Mouse (Mus musculus): Measurements from ENCODE around the gene Dhx35.

Gene Dhx35

DNA sequence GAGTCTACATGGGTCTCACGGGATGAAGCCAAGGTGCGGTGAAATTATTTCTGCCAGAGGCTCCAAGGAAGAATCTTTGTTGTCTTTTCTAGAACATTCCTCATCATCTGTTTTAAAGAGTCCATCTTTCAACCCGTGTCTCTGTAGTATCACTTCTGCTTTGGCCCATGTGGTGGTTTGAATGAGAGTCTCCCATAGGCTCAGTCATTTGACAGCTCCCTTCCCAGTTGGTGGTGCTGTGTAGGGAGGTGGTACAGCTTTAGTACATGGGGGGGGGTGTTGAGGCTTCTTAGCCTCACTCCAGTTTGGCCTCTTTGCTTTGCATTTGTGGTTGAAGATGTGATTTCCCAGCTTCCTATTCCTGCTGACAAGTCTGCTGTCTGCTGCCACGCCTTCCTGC lies 96.7 kb downstream of the Dhx35 start:
- peak; percentile 21 for DNase-seq (ENCODE audit: low read depth, low spot score)
- no peaks in the 10 kb centered on the region for H3K27me3 ChIP-seq (ENCODE audit: control insufficient read depth, insufficient read depth, low read length, poor library complexity, severe bottlenecking)
- no peaks in the 10 kb centered on the region for H3K36me3 ChIP-seq (ENCODE audit: control insufficient read depth, insufficient read depth, low read length, poor library complexity, severe bottlenecking)

DNA sequence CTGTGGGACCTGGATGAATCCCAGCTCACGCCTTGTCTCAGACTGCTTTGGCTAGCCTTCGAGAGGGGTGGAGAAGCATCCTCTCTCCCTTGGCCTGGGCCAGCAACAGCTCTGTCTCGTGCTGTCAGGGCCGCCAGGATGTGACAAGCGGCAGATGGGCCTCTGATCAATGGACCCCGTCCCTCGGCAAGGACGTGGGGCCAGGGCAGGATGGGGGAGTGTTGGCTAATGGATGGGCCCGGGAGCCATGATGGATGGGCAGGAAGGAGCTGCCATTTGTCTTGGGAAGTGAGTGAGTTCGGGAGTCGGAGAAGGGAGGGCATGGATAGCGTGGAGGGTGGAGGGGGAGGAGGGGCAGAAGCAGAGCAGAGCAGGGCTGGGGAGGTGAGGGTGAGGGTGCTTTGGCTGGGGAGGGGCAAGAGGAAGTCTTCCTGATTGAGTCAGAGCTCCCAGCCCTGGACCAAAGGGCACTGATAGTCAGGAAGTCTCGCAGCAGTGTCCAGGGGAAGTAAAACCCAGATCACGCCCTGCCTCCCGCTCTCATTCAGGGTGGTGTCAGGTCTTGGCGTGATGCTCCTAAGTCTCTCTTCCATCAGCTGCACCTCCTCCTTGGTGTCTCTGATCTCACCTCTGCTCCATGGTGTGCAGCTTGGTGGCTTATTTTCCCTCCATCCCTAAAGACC lies 98.7 kb downstream of the Dhx35 start:
- DNase-seq (ENCODE audit: low read depth, low spot score), result no peak
- no peaks in the 10 kb centered on the region for H3K36me3 ChIP-seq (ENCODE audit: control insufficient read depth, insufficient read depth, low read length, poor library complexity, severe bottlenecking)
- H3K27me3 ChIP-seq (ENCODE audit: control insufficient read depth, insufficient read depth, low read length, poor library complexity, severe bottlenecking), result no peaks in the 10 kb centered on the region

DNA sequence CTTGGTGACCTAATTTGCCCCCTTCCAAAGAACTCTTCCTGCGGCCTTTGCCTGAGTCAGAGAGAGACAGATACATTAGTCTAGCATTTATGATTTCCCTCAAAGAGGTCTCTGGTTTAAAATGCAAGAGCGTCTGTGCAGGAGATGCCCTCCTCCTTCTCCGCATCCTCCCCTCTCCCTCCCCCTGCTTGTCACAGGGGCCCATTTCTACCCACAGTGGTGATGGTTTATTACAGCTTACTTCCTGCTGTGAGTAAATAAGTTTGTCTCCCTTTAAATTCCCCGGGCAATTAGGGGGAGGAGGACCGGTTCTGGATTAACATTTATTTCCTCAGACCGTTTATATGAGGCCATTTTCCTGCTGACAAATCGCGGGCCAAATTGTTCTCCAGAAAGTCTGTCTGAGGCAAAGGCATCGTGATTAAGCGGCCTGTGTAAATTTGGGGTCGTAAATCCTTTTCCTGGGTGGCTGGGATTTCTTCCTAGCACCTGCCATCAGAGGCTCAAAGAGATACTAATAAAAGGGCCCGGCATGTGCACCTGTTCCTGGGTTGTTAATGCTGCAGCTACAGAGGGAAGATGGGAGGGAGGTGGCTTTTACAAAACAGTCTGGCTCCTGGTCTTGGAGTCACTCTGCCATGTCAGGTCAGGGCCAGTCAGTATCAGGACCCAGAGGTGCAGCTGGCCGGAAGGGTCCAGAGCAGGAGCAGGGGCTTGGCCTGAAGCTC lies 104.0 kb downstream of the Dhx35 start:
- DNase-seq (ENCODE audit: low read depth, low spot score), result no peak
- H3K27me3 ChIP-seq (ENCODE audit: control insufficient read depth, insufficient read depth, low read length, poor library complexity, severe bottlenecking), result no peaks in the 10 kb centered on the region
- no peaks in the 10 kb centered on the region for H3K36me3 ChIP-seq (ENCODE audit: control insufficient read depth, insufficient read depth, low read length, poor library complexity, severe bottlenecking)

All from splenic B cell, adult 2 months (primary cell).